Mouse (Mus musculus): ENCODE data around the gene Cchcr1.
"Not testable (repeated sequence)": the region's sequence is repeated elsewhere in the genome, so short reads cannot be mapped to it uniquely, and the experiment has no call there.

Cchcr1 gene

GRCm38 (mm10) chr17:35516652-35517500 lies at the start of gene Cchcr1, which contains the start of gene Tcf19:
Gene Cchcr1 (plus strand): TSS chr17:35517100.
Gene Tcf19 (minus strand): TSS chr17:35516824.
- DNase-seq (ENCODE audit: low read depth, low spot score), result peak; percentile 96

GRCm38 (mm10) chr17:35468936-35469335 lies 48.0 kb upstream of the Cchcr1 start:
- not testable (repeated sequence) for DNase-seq (ENCODE audit: low read depth, low spot score)

GRCm38 (mm10) chr17:35469842-35470751 lies 46.8 kb upstream of the Cchcr1 start, which contains the start of gene H2-Q10:
Gene H2-Q10 (plus strand): TSS chr17:35470089.
- DNase-seq (ENCODE audit: low read depth, low spot score), result no peak

GRCm38 (mm10) chr17:35484066-35484465 lies 32.8 kb upstream of the Cchcr1 start:
- peak; percentile 49 for DNase-seq (ENCODE audit: low read depth, low spot score)

GRCm38 (mm10) chr17:35485702-35486101 lies 31.2 kb upstream of the Cchcr1 start:
- DNase-seq (ENCODE audit: low read depth, low spot score), result no peak

GRCm38 (mm10) chr17:35486726-35487125 lies 30.2 kb upstream of the Cchcr1 start:
- no peak for DNase-seq (ENCODE audit: low read depth, low spot score)

- DNase-seq (ENCODE audit: low read depth, low spot score), result no peak
Observed at GRCm38 (mm10) chr17:35488041-35488440, 28.9 kb upstream of the Cchcr1 start.

GRCm38 (mm10) chr17:35490320-35490719 lies 26.6 kb upstream of the Cchcr1 start:
- DNase-seq (ENCODE audit: low read depth, low spot score), result no peak

GRCm38 (mm10) chr17:35497124-35497523 lies 19.8 kb upstream of the Cchcr1 start:
- DNase-seq (ENCODE audit: low read depth, low spot score), result no peak

GRCm38 (mm10) chr17:35502226-35502625 lies 14.7 kb upstream of the Cchcr1 start:
- no peak for DNase-seq (ENCODE audit: low read depth, low spot score)

- DNase-seq (ENCODE audit: low read depth, low spot score), result no peak
Observed at GRCm38 (mm10) chr17:35502762-35503161, 14.1 kb upstream of the Cchcr1 start.

- DNase-seq (ENCODE audit: low read depth, low spot score), result no peak
Observed at GRCm38 (mm10) chr17:35503849-35504248, 13.1 kb upstream of the Cchcr1 start.

GRCm38 (mm10) chr17:35504628-35505481 lies 12.0 kb upstream of the Cchcr1 start:
- DNase-seq (ENCODE audit: low read depth, low spot score), result no peak

- DNase-seq (ENCODE audit: low read depth, low spot score), result no peak
Observed at GRCm38 (mm10) chr17:35505776-35506175, 11.1 kb upstream of the Cchcr1 start, which contains the start of gene Pou5f1. Gene Pou5f1 (plus strand): TSS chr17:35506018.

- DNase-seq (ENCODE audit: low read depth, low spot score), result no peak
Observed at GRCm38 (mm10) chr17:35506881-35507280, 10.0 kb upstream of the Cchcr1 start.

GRCm38 (mm10) chr17:35507556-35508260 lies 9.2 kb upstream of the Cchcr1 start:
- DNase-seq (ENCODE audit: low read depth, low spot score), result no peak

GRCm38 (mm10) chr17:35508279-35508678 lies 8.6 kb upstream of the Cchcr1 start:
- not testable (repeated sequence) for DNase-seq (ENCODE audit: low read depth, low spot score)

GRCm38 (mm10) chr17:35509284-35509683 lies 7.6 kb upstream of the Cchcr1 start:
- DNase-seq (ENCODE audit: low read depth, low spot score), result peak; percentile 41

GRCm38 (mm10) chr17:35512916-35513626 lies 3.8 kb upstream of the Cchcr1 start:
- peak; percentile 65 for DNase-seq (ENCODE audit: low read depth, low spot score)

GRCm38 (mm10) chr17:35513886-35514285 lies 3.0 kb upstream of the Cchcr1 start:
- DNase-seq (ENCODE audit: low read depth, low spot score), result peak; percentile 52
